Mouse (Mus musculus) liver, adult 2 months (tissue): ENCODE data around the gene Zbtb4.
A peak's percentile ranks its signal among the peaks of the same experiment; 100 is the strongest.

ENCODE experiments used
- CTCF ChIP-seq: fragments of 200-500 bp; IDR thresholded peaks from 2 replicates; pipeline ENCODE4 v1.5.1; 2011; ENCODE audit warnings: low read depth, low read length, control low read depth
- POLR2A ChIP-seq: fragments of 200-500 bp; IDR thresholded peaks from 2 replicates; pipeline ENCODE4 v1.6.1; 2011; ENCODE audit warnings: low read length, control low read depth; ENCODE audit not compliant: insufficient read depth; ENCODE audit errors: extremely low read depth

DNA sequence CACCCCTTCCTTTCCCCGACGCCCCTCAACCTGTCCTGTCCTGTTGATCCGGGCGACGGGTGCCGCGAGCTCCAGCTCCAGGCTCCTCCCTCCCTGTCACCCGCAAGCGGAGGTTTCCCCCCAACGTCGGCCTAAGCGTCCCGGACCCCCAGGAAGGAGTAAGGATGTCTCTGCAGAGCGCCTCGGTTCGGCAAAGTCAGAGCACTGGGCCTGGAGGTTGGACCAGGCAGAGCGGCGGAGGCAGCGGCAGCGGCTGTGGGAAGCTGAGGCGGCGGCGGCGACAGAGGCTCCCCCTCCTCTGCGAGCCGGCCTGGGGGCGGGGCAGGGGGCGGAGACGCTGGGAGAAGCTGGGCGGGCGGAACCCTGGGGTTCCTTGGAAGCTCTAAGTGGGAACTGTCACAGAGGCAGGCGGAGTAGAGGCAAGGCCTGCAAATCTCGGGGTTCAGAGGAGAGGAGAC, 37.0 kb downstream of the Zbtb4 start:
- TF ChIP-seq POLR2A = 0 out of 2 replicates have a peak, but pooled peaks have one; percentile 33
- TF ChIP-seq CTCF = no peak
